Mouse (Mus musculus) layer of hippocampus, postnatal 14 days (tissue): ENCODE data around the gene Vmn2r11. TPM values are rescaled to one million over a fixed set of nuclear protein-coding genes. Genes with fewer than 3 reads are reported as not detected.
"Not testable (repeated sequence)": the region's sequence is repeated elsewhere in the genome, so short reads cannot be mapped to it uniquely, and the experiment has no call there.

ENCODE experiments used
- DNase-seq, 2 experiments: peaks; one replicate each; pipeline ENCODE4 v3.0.0; 2021 to 2022; ENCODE audit warnings: low spot score in 2 of 2, mixed read lengths in 1 of 2
- long read RNA-seq, 2 experiments: library from polyadenylated mRNA; stranded (forward); transcript quantifications; one replicate each; pipeline ENCODE4 v2.0.0; 2021
- total RNA-seq, 2 experiments: library from RNA; stranded (reverse); gene quantifications; 2 replicates each; pipeline ENCODE4 v1.2.3; 2021

The Vmn2r11 gene
- total RNA-seq, result not detected
- long read RNA-seq, experiment 1, result 0 reads
- long read RNA-seq, experiment 2, result 0 reads

DNA sequence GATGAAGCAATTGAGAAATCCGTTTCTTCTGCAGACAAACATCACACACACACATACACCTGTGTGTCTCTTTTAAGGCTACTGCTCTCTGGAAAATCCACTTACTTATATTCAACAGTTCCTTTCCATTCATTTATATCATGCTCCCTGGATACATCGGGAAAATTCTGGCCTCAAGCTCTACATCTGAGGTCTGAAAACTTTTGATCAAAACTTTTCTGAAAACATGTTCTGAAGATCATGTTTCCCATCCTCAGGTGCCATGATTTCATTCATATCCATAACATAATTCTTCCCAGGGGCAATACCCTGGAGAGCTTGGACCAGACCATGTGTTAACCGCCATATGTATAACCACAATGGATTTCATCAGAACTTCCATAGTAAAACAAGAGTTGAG is at the start of gene Vmn2r11:
TSS of gene Vmn2r11 (minus strand) at position 101 of the 400 bp plus-strand sequence.
- not testable (repeated sequence) for DNase-seq

DNA sequence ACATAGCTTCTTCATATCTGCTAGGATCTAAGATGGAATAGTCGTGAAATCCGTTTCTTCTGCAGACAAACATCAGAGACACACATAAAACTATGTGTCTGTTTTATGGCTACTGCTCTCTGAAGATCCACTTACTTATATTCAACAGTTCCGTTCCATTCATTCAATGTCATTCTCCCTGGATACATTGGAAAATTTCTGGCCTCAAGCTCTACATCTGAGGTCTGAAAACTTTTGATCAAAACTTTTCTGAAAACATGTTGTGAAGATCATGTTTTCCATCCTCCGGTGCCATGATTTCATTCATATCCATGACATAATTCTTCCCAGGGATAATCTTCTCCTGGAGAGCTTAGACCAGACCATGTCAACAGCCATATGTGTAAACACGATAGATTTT is 38.5 kb upstream of the Vmn2r11 start, which contains the start of gene Vmn2r12:
TSS of gene Vmn2r12 (minus strand) at position 101 of the 400 bp plus-strand sequence.
- not testable (repeated sequence) for DNase-seq

DNA sequence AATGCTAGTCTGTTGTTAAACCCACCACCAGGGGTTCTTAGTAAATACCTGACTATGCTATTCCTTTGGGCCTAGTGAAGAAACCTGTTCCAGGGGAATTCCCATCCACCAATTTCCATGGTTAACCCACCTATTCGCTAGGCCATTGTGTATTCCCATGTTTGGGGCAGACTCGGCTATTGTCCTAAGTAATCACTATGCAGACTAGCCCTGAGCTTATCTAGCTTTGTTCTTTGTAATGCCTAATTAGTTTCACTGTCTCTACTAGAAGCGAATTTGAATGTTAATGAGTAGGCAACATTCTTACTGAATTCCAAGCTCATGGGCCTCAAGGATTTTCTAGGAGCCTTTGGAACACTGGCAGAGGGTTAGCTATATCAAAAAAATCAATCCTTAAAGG is 37.1 kb upstream of the Vmn2r11 start:
- not testable (repeated sequence) for DNase-seq

DNA sequence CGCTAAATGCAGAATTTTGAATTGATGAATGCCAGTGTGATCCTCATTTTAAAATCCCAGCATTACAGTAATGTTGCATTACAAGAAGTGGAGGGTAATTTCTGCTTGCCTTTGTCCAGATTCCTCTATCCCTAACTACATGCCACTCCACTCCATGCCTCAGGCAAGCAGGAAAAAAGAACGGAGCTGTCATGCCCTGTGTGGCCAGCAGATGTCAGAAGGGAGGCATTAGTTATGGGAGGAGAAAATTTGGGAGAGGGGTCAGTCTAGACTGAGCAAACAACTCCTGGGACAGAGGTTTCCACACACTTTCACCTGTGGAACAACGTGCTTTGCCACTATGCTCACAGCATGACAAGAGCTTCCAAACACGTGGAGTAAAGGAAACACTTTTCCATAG is 12.6 kb upstream of the Vmn2r11 start:
- not testable (repeated sequence) for DNase-seq

DNA sequence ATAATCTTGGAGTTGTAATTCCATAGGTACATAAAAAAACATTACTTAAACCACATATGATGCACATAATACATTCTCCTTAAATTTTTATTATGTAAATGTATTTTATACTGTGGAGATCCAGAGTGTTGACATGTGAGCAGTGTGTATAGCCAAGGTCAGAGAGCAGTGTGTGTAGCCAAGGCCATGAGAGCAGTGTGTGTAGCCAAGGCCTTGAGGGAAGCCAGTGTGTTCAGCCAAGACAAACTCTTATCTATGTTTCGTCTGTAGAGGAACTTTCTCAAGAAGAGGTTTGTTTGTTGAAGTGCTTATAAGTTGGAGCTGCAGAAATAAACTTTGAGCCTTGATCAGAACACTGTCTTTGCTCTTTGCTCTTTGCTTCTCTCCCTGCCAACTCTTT is 4.1 kb downstream of the Vmn2r11 start:
- DNase-seq, result no peak

DNA sequence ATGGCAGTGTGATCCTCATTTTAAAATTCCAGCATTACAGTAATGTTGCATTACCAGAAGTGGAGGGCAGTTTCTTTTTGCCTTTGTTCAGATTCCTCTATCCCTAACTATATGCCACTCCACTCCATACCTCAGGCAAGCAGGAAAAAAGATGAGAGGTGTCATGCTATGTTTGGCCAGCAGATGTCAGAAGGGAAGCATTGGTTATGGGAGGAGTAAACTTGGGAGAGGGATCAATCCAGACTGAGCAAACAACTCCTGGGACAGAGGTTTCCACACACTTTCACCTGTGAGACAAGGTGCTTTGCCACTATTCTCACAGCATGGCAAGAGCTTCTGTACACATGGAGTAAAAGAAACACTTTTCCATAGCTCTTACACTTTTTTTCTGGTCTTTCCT is 26.8 kb downstream of the Vmn2r11 start:
- DNase-seq, result no peak

DNA sequence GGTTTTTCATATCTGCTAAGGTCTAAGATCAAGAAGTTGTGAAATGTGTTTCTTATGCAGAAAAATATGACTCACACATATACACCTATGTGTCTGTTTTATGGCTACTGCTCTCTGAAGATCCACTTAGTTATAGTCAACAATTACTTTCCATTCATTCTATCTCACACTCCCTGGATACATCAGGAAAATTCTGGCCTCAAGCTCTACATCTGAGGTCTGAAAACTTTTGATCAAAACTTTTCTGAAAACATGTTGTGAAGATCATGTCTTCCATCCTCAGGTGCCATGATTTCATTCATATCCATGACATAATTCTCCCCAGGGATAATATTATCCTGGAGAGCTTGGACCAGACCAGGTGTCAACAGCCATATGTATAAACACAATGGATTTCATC is 52.9 kb downstream of the Vmn2r11 start, which contains the start of gene Vmn2r10:
TSS of gene Vmn2r10 (minus strand) at position 101 of the 400 bp plus-strand sequence.
- not testable (repeated sequence) for DNase-seq

Other genes starting within 250 kb of the Vmn2r11 start
- gene Vmn2r9, start 207.0 kb downstream of the Vmn2r11 start, total RNA-seq, result not detected
- gene Vmn2r10, start 53.0 kb downstream of the Vmn2r11 start, total RNA-seq, result not detected
- not detected for gene Vmn2r12, start 38.4 kb upstream of the Vmn2r11 start, total RNA-seq
- not detected for gene Vmn2r13, start 132.6 kb upstream of the Vmn2r11 start, total RNA-seq
- not detected for gene Vmn2r14, start 165.1 kb upstream of the Vmn2r11 start, total RNA-seq
- not detected for gene Vmn2r15, start 238.1 kb upstream of the Vmn2r11 start, total RNA-seq